Mouse (Mus musculus) spleen, postnatal 10 days (tissue): ENCODE measurements around the gene Appbp2.

Source experiments
- DNase-seq, 2 experiments: peaks; one replicate each; pipeline ENCODE4 v3.0.0; 2021 to 2022; ENCODE audit warnings: low spot score in 2 of 2

The Appbp2 gene

DNA sequence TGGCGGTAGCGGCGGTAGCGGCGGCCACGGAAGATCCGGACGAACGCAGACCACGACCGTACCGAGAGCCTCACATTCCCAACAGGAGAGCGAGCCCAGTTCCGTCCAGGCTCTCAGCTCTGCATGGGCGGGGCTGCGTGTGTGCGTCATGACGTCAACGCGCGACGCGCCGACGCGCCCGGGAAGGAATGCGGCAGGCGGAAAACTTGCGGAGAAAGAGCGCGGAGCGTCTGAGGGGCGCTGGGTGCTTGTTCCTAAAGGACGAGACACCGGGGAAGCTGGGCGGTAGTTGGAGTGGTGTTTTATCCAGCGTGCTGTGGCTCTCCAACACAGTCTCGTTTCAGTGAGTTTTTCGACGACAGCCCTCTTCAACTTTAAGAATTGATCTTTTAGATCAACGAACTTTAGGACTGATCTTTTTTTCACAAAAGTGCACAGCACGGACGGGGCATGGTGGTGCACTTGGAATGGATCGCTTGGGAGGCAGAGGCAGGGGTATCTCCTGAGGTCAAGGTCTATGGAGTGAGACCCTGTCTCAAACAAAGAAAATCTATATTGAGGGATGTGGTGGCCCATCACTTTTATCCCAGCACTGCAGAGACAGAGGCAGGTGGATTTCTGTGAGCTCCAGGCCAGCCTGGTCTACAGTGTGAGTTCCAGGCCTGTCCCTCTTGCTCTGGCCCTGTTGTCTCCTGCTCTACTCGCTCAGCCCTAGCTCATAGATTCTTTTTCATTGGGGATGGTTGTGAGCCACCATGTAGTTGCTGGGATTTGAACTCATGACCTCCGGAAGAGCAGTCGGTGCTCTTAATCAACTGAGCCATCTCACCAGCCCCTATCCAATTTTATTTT, at the start of gene Appbp2:
TSS of gene Appbp2 (minus strand) at position 141 of the 852 bp plus-strand sequence.
- peak in 1 of 2 experiments; percentile 93 for DNase-seq

DNA sequence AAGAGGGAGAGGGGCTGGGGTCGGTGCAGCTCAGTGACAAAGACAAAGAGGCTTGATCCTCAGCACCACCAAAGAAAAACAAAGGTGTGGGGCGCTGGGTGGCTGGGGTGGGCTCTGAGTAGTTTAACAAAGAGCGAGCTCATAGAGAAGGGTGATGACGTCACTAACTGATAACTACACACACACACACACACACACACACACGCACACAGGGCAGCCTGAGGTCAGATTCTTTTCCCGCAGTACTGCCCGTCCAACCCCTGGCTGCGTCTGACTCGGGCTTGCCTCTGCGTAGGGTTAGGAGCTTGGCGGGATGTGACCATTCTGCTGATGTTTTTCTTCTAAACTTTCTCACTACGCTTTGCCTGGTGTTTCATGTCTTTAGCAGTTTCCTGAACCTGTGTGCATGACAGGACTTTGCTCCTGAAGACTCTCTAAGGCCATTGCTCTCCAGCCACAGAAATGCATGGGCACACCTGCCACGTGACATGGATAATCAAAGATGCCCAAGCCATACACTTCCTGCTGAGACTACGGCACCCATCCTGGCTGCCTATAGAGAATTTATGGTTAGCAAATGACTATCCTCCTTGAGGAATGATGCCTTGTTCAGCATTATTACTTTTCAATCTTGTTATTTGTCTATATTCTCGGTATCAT, 46.4 kb upstream of the Appbp2 start:
- DNase-seq, result no peak

DNA sequence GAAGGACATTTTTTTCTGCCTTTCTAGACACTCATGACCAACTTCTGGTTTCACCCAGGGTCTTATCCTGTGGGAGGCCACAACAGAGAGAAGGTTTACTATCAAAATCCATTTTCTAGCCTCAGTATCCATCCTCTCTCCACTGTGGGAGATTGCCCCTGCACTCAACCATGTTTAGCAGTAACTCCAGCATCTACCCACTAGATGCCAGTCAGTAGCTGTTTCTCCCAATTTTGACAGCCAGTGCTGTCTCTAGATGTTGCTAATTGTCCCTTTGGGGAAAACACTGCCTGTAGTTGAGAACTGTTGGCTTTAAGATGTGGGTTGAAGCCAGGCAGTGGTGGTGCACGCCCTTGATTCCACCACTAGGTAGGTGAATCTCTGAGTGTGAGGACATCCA, 43.2 kb upstream of the Appbp2 start:
- no peak for DNase-seq

DNA sequence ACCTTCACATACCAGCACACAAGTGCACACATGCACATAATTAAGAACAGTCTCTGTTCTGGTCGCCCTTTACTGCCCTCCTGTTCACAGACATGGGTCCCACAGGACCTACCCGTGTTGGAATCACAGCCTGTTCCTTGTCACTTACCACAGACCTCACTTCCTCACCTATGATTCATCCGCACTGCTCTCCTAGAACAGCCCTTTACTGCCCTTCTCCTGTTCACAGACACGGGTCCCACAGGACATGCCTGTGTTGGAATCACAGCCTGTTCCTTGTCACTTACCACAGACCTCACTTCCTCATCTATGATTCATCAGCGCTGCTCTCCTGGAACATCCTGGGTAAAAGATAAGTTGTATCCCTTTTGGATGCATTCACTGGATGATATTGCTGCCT, 42.7 kb upstream of the Appbp2 start:
- DNase-seq, result no peak

DNA sequence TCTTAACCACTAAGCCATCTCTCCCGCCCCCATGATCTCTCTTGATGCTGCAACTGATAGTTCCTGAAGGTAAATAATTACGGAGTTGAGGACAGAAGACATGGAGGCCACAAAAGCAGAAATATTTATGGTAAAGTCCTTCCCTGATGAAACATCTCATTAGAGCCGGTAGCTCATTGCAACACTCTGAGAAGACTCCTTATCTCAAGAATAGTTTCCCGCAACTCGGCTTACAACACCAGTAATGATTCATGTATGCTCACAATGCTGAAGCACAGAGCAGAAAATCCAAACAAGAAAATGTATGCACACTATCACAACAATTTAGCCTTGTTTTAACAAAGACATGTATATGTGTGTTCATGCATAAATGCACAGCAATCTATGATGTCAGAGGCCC, 40.2 kb upstream of the Appbp2 start:
- DNase-seq, result no peak

DNA sequence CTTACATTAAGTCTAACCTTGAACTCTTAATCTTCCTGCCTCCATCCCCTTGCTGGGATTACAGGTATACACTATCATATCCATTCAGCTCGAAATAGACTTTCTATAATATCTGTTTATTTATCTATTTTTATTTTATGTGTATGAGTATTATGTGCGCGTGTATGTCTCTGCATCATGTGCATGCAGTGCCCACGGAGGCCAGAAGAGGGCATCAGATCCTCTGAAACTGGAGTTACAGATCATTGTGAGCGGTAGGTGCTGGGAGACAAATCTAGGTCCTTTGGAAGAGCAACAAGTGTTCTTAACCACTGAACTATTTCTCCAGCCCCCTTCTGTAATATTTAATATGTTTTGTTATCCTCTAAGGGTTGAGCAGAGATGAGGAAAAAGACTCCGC, 38.4 kb upstream of the Appbp2 start:
- DNase-seq, result peak; percentile 29 to 71

DNA sequence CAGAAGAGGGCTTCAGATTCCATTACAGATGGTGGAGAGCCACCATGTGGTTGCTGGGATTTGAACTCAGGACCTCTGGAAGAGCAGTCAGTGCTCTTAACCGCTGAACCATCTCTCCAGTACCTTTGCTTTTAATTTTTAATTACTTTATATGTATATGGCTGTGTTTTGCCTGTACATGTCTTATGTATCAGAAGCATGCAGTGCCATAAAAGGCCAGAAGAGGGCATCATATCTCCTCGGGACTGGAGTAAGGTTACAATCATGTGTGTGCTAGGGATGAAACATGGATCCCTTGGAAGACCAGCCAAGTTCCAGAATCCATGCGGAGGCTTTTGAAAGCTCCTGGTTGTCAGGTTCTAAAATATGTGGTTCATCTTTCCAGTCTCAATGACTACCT, 35.7 kb upstream of the Appbp2 start:
- DNase-seq, result peak; percentile 57 to 84

DNA sequence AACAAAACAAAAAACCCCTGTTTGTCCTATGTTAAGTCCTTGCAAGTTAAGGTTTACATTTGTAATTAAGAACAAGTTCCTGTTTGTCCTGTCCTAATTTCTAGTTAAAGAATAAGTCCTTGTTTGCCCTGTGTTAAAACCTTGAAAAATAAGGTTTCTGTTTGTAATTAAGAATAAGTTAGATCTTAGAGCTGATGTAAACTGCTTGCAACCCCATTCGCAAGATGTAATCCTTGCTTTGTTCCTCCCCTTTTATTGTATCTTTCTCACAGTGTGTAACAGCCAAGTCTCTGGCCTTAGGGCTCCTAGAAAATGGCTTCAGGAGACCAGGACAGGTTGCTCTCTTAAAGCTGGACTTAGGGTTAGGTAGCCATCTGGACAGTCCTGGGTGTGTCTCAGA, 32.5 kb upstream of the Appbp2 start:
- DNase-seq, result no peak

DNA sequence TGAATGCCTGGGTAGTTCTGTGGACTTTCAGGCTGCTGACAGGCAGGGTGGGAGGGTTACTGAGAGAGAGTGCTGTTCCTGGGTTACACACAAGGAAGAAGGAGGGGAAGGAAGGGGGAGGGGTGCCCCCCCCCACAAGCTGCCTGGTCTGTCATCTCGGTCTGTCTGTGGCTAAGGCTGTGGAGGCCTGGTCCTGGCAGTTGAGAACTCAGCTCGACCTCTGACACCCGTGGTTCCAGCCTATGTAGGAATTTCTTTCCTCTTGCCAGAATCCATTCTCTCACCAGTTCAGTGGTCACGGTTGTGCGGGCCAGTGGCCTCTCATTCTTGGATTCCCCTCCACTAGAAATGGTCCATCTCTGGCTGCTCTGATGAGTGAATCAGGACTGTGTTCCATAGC, 29.7 kb upstream of the Appbp2 start:
- DNase-seq, result no peak

DNA sequence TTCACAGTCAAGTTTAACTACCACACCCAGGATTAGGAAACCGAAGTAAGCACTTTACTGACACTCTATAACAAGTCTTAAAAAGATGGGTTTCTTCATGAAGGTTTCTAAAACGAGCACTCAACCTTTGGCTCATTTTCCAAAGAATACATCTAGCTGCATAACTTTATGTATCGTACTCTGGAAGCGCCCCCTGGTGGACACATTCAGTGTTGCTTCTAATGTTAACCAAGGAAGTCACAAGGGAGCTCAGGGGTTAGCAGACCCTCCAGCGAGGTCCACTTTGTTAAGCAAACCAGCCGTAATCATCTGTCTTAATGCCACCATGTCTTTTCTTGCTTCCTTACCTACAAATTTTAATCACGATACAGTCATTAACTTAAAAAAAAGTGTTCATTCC, 26.3 kb upstream of the Appbp2 start:
- DNase-seq, result peak; percentile 79 to 88

DNA sequence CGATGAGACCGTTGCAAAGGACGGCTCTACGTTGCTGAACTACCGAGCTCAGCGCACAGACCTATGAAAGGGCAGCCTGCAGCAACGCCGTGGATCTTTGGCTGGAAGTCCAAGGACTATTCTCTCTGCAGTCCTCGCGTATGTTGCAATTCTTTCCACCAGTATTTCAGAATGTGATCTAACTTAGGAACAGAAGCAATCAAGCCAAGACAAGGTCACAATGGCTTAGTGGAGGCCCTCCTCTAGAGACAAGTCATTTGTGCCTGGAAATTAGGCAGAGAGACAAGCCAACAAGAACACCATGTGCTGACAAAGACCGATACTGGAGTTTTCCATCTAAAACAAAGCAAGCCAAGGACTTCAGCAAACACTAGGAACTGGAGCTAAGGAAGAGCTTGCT, 24.0 kb upstream of the Appbp2 start:
- DNase-seq, result no peak

DNA sequence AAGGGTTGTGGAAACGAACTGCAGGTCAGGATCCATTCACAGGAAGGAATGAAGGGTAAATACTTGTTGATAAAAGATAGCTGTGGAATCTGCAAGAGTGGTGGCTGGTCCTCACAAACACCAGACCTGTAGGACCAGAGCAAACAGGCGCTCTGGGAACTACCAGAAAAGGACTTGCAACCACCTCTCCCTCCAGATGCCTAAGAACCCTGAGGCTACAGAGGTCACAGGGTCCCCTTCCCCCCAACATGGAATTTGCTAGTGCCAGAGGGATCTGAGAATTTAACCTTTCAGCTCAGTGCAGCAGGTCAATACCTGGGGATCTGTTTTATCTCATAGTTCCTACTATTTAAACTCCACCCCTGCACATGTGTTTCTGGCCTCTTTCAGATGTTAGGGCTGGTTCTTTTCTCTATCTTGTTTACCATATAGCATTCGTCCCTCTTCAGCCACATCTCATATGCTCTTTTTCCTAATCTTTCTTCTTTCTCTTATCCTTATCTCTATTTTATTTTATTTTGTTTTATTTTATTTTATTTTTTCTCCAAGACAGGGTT, 20.6 kb upstream of the Appbp2 start:
- no peak for DNase-seq

DNA sequence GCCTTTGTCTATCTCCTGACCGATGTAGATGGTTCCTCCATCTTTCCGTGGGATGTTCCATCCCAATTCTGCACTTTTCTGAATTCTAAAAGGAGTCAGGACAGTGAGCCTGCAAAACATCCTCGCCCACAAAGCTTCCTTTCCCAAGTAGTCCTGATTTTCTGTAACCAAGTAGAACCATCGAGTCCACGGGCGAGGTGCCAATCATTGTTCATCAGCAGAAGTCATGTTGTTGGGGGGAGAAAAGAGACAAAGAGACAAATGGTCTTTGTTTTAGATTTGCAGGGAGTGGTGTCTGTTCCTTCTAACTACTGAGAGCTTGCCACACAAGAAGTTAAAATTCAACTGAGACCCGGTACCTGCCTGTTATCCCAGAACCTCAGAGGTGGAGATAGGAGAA, 18.7 kb upstream of the Appbp2 start:
- no peak for DNase-seq

DNA sequence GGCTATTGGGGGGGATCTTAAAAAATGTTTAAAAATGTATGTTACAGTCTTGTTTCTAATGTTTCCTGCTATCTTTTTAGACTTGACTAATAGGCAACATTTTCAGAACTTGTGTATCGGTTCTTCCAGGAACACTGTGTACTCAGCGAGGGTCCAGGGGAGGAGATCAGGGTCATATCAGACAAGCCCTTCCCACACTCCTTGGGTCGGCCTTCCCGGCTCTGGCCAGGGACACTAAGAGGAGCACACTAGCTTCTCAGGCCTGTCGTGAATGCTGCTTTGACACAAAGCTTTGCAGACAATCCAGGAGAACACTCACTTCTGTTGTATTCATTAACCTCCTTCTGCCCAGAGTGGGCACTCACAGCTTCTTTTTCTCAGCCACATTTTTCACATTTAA, 18.1 kb upstream of the Appbp2 start:
- DNase-seq, result no peak

DNA sequence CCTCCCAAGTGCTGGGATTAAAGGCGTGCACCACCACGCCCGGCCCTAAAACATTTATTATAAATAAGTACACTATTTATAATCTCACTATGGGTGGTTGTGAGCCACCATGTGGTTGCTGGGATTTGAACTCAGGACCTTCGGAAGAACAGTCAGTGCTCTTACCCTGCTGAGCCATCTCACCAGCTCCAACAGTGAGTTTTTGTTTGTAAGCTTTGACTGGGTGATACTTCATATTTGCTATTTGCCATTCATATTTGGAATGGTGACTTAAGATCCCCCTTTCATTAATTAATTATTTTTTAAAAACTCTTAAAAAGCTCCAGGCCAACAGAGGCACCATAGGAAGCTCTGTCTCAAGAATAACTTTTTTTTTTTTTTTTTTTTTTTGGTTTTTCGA, 17.0 kb upstream of the Appbp2 start:
- DNase-seq, result no peak

DNA sequence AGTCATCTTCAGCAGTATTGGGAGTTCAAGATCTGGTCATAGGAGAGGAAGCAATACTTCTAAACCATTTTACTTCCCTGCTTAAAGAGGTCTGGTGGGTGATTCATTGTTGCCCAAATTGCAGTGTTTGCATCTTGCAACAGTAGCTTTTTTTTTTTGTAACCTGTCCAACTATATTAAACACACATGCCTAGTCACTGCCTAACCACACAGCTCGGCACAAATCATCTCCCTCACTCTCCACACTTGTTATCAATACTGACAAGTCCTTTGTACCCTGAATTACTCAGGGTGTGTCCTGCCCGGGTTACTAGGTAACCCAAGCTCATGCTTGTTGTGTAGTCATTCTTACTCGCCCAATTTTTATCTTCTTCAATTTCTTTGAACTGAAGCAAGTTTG, 15.5 kb upstream of the Appbp2 start:
- no peak for DNase-seq

DNA sequence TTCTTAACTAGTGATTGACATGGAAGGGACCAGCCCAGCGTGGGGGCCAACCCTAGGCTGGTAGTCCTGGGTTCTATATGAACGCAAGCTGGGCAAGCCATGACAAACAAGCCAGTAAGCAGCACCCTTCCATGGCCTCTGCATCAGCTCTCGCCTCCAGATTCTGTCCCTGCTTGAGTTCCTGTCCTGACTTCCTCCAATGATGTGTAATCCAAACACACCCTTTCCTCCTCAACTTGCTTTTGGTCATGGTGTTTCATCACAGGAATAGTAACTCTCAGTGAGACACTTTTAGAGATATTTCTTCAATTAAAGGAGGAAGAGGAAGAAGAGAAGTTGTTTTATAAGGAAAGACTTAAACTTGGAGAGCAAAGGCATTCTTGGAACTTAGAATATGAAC, 14.4 kb upstream of the Appbp2 start:
- DNase-seq, result no peak

DNA sequence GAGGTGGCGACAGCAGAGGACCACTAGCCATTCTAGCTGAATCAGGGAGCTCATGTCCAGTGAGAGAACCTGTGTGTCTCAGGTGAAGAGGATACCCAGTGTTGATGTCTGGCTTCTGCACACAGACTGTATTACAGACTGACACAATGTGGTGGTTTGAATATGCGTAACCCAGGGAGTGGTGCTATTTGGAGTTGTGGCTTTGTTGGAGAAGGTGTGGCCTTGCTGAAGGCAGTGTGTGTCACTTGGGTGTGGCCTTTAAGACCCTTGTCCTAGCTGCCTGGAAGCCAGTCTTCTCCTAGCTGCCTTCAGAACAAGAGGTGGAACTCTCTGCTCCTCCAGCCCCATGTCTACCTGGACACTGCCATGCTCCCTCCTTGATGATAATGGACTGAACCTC, 13.2 kb upstream of the Appbp2 start:
- no peak for DNase-seq

DNA sequence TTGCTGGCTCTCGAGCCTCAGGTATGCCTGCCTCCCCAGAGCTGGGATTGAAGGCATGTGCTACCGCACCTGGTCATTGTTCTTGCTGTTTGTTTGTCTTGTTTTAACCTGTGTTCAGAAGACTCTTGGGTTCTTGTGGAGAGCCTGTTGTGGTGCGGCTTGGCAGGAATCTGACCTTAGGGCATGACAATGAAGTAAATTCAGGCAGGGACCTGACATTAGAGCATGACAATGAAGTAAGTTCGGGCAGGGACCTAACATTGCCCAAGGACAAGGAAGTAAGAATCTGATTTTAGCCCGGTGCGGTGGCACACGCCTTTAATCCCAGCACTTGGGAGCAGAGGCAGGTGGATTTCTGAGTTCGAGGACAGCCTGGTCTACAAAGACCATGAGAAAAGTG, 6.3 kb upstream of the Appbp2 start:
- no peak for DNase-seq

DNA sequence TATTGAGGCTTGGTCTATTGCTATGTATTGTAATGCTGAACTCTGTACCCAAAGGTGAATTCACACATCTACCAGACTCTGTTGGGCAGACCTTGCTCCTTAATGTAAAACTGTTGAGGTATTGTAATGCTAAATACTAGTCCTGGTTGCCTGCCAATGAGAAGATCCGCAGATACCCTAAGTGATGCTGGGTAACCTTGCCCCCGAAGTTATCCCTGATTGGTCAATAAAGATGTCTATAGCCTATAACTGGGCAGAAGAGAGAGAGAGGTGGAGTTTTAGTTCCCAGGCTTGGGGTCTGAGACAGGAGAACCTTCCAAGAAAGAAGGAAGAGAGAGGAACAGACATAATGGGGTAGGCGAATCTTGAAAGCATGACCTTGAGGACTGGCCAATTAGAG, 5.3 kb upstream of the Appbp2 start:
- no peak for DNase-seq

DNA sequence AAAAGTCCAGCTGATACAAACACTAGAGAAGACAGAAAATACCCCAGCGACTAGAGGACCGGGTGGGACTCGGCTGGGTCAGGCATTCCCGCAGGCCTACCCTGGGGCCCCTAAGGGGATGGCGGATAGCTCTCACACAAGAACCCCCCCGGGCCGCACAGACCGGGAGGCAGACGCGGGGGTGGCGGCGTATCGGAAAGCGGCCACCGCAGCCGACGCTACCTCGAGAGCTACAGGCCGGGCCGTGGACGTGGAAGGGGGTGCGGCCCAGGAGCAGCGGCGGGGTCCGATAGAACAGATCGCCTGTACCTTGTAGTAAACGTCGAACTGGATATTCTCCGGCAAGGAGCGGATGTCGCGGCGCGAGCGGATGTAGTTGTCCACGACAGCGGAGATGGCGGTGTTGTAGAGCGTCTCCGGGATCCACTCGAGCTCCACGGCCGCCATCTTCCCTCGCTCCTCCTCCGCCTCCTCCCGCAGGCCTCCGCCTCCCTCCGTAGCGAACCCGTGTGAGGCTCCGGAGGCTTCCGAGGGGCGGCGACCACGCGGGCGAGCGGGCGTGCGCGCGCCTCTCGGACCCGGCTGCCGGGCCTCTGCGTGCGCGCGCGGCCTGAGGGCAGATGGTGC, 454 bp downstream of the Appbp2 start:
- DNase-seq, result peak; percentile 87 to 88

DNA sequence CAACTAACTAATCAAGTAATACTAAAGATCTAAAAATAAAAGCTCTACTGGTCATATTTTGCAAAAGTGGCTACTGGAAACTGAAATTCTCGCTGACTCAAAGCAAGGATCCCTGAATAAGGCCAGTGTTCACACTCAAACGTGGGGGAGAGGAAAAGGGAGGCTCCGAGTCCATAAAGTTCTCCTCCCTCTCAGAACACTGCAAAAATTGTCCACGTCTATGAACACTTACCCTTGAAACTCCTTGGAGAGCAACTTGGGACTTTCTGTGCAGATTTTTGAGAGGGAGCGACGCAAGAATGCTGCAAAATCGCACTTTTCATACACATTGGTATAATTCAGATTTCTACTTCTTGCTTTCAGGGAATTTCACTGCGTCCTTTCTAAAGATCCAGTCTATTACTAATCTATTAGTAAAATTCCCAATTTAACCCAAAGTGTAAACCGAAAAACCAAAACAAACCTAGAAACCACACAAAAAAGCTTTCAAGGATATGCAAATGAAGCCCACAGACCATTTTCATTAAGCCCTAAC, 1.2 kb downstream of the Appbp2 start:
- DNase-seq, result no peak
